Mouse (Mus musculus) heart, postnatal 0 days (tissue): ENCODE results near the gene Rbm8a2. TPM values are rescaled to one million over a fixed set of nuclear protein-coding genes. Genes with fewer than 3 reads are reported as not detected.
"Not testable (repeated sequence)": the region's sequence is repeated elsewhere in the genome, so short reads cannot be mapped to it uniquely, and the experiment has no call there.

Source experiments
- ATAC-seq: fragments of 200-750 bp; cut with Nextera tagmentation; 2 replicates; pipeline ENCODE4 v1.8.0; 2017; ENCODE audit warnings: low read depth, moderate number of reproducible peaks, moderate library complexity; ENCODE audit not compliant: insufficient read depth
- DNase-seq: peaks from one replicate; pipeline ENCODE4 v3.0.0-alpha.2; 2016; ENCODE audit warnings: low spot score
- H3K27ac ChIP-seq: fragments of 300-500 bp; sonication (generic); 2 replicates; pipeline ENCODE4 v1.5.1; 2014; ENCODE audit warnings: low read depth, mild to moderate bottlenecking
- H3K27me3 ChIP-seq: fragments of 300-500 bp; sonication (generic); 2 replicates; pipeline ENCODE4 v1.6.1; 2014; ENCODE audit warnings: low read length, mixed read lengths; ENCODE audit not compliant: control insufficient read depth, insufficient read depth
- H3K36me3 ChIP-seq: fragments of 300-500 bp; sonication (generic); replicated peaks from 2 replicates; pipeline ENCODE4 v1.6.1; 2014; ENCODE audit warnings: low read length, mixed read lengths; ENCODE audit not compliant: control insufficient read depth, insufficient read depth
- H3K4me1 ChIP-seq: fragments of 300-500 bp; sonication (generic); 2 replicates; pipeline ENCODE4 v1.6.1; 2014; ENCODE audit warnings: antibody characterized with exemption; ENCODE audit not compliant: control insufficient read depth, insufficient read depth
- H3K4me2 ChIP-seq: fragments of 300-500 bp; sonication (generic); 2 replicates; pipeline ENCODE4 v1.6.1; 2014; ENCODE audit warnings: low read depth, mild to moderate bottlenecking, low read length, moderate library complexity
- H3K4me3 ChIP-seq: fragments of 300-500 bp; sonication (generic); 2 replicates; pipeline ENCODE4 v1.5.1; 2014; ENCODE audit warnings: low read depth, low read length
- H3K9ac ChIP-seq: fragments of 300-500 bp; sonication (generic); replicated peaks from 2 replicates; pipeline ENCODE4 v1.6.1; 2014; ENCODE audit warnings: low read depth, low read length, mixed read lengths
- H3K9me3 ChIP-seq: fragments of 300-500 bp; sonication (generic); replicated peaks from 2 replicates; pipeline ENCODE4 v1.6.1; 2016; ENCODE audit warnings: low read length; ENCODE audit not compliant: control insufficient read depth
- CTCF ChIP-seq: IDR thresholded peaks from 2 replicates; pipeline ENCODE4 v1.5.1; 2016; ENCODE audit warnings: antibody characterized with exemption, control low read depth, low read depth
- EP300 ChIP-seq: IDR thresholded peaks from 2 replicates; pipeline ENCODE4 v1.6.1; 2016; ENCODE audit warnings: antibody characterized with exemption, low read depth
- WGBS: fragments of 180-500 bp; shearing (Covaris S2); extraction: QIAGEN DNeasy Blood & Tissue Kit; methylation state at CpG from one replicate; pipeline ENCODE4 v1.1.7; 2014; 5-methylcytosine and 5-hydroxymethylcytosine counted together
- polyA plus RNA-seq: library from polyadenylated mRNA; unstranded; fragments of >200 nt; fragmentation: Nextera tagmentation; extraction: Ambion mirVana; gene quantifications from 2 replicates; pipeline ENCODE4 v1.2.1, GENCODE M21; 2015
- total RNA-seq: library from RNA; depleted of rRNA; stranded (reverse); fragments of >200 nt; gene quantifications from 2 replicates; pipeline ENCODE4 v1.2.3, GENCODE M21; 2014; ENCODE audit warnings: low replicate concordance; rRNA removed

Gene Rbm8a2
- not detected in 2 replicates for total RNA-seq
- 0.25 TPM in 1 of 2 replicates, not detected in the other for polyA plus RNA-seq

DNA sequence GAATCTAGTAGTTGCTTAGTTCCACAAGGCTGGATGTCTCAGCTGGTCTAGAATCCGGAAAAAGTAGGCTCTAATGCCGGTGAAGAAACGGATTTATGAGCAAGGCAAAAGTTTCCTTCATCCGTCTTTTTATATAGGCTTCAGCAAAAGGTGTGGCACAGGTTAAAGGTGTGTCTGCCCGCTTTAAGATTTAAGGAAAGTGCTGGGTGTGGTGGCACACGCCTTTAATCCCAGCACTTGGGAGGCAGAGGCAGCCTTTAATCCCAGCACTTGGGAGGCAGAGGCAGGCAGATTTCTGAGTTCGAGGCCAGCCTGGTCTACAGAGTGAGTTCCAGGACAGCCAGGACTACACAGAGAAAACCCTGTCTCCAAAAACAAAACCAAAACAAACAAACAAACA, at the start of gene Rbm8a2:
Gene Rbm8a2 (minus strand): TSS at position 101 of the 400 bp plus-strand sequence.
- WGBS = 89% methylated on average over 7 of the region's 7 CpGs
- not testable (repeated sequence) for H3K4me1 ChIP-seq, H3K27ac ChIP-seq, H3K4me3 ChIP-seq, H3K27me3 ChIP-seq, DNase-seq, H3K9ac ChIP-seq, ATAC-seq, H3K36me3 ChIP-seq, H3K9me3 ChIP-seq, H3K4me2 ChIP-seq

DNA sequence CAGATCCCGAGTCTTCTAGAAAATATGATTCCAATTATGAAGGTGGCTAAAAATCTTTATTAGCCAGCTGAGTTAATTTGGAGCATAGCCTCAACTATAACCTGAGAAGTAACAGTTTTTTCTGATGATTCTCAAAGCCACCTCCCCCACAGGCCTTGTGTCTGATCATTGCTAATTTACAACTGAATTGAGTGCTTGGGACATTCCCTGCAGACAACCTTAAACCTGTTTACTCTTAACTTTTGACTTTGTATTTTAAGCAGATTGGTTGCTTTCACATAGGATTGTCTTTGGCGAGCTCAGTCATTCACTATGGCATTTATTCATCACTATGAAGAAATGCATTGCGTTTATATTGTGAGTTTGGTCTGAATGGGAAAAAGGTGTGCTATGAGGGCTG, 49.5 kb upstream of the Rbm8a2 start:
- Histone ChIP-seq H3K27ac (no peak overlapping the region), H3K27me3 (no peaks in the 10 kb centered on the region), H3K9me3 (no peaks in the 10 kb centered on the region), H3K4me3 (no peak overlapping the region), H3K4me1 (no peaks in the 10 kb centered on the region), H3K4me2 (no peak overlapping the region), H3K36me3 (no peaks in the 10 kb centered on the region), H3K9ac (no peak overlapping the region)
- DNase-seq (no peak), ATAC-seq (no peak)
- TF ChIP-seq EP300 (no peak), CTCF (no peak)
- 71% methylated on average over 3 of the region's 3 CpGs for WGBS

GRCm38 (mm10) chr1:176024501-176024900, 45.6 kb upstream of the Rbm8a2 start:
- DNase-seq (no peak), ATAC-seq (no peak)
- Histone ChIP-seq H3K9ac (no peak overlapping the region), H3K9me3 (no peaks in the 10 kb centered on the region), H3K27me3 (no peaks in the 10 kb centered on the region), H3K4me2 (no peak overlapping the region), H3K4me3 (no peak overlapping the region), H3K4me1 (no peaks in the 10 kb centered on the region), H3K27ac (no peak overlapping the region), H3K36me3 (no peaks in the 10 kb centered on the region)
- TF ChIP-seq CTCF (no peak), EP300 (no peak)
- WGBS = 54% methylated on average over 1 of the region's 1 CpGs

DNA sequence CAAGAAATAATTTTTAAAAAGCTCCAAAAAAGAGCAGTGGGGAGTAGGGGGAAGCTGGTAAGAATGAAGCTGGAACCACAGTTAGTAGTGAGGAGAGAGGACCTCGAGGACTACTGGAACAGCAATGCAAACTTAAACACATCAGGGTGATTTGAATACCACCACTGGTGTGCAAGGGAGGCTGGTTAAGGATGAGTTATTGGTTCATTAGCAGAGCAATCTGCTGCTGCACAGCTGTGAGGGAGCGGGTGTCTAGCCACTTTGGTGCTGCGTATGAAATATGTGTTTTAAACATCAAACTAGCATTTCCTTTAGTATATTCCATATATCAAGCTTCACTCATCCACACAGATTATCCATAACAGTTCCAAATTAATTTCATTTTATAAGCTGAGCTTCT, 39.6 kb upstream of the Rbm8a2 start:
- no peaks in the 10 kb centered on the region for H3K27me3 ChIP-seq
- no peak overlapping the region for H3K9ac ChIP-seq
- no peaks in the 10 kb centered on the region for H3K36me3 ChIP-seq
- no peak for DNase-seq
- no peaks in the 10 kb centered on the region for H3K4me1 ChIP-seq
- TF ChIP-seq EP300 (no peak), CTCF (no peak)
- no peaks in the 10 kb centered on the region for H3K9me3 ChIP-seq
- H3K27ac ChIP-seq = no peak overlapping the region
- WGBS = 94% methylated on average over 3 of the region's 3 CpGs
- no peak for ATAC-seq
- H3K4me3 ChIP-seq = no peak overlapping the region
- no peak overlapping the region for H3K4me2 ChIP-seq

DNA sequence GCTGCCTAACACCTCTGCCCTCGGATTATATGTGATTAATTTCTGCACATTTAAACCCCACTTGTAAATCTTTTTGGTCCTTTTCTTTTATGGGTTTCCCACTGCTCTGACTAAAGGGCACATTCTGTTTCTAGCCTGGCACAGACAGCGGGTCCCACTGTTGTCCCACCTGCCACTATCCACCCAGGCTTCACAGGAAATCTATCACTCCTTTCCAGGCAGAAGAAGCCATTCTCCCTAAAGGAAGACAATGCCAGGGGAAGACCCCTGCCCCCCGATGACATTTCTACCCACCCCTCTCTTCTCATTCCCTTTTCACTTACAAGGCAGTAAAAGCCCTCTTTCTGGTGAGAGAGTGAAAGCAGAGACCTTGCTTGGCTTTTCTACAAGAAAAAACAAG, 37.2 kb upstream of the Rbm8a2 start:
- WGBS = 62% methylated on average over 3 of the region's 3 CpGs
- TF ChIP-seq EP300 = no peak
- TF ChIP-seq CTCF = no peak
- ATAC-seq = no peak
- Histone ChIP-seq H3K4me1 (no peaks in the 10 kb centered on the region), H3K27ac (no peak overlapping the region), H3K4me3 (no peak overlapping the region), H3K36me3 (no peaks in the 10 kb centered on the region), H3K27me3 (no peaks in the 10 kb centered on the region), H3K9ac (no peak overlapping the region), H3K9me3 (no peaks in the 10 kb centered on the region), H3K4me2 (no peak overlapping the region)
- no peak for DNase-seq

DNA sequence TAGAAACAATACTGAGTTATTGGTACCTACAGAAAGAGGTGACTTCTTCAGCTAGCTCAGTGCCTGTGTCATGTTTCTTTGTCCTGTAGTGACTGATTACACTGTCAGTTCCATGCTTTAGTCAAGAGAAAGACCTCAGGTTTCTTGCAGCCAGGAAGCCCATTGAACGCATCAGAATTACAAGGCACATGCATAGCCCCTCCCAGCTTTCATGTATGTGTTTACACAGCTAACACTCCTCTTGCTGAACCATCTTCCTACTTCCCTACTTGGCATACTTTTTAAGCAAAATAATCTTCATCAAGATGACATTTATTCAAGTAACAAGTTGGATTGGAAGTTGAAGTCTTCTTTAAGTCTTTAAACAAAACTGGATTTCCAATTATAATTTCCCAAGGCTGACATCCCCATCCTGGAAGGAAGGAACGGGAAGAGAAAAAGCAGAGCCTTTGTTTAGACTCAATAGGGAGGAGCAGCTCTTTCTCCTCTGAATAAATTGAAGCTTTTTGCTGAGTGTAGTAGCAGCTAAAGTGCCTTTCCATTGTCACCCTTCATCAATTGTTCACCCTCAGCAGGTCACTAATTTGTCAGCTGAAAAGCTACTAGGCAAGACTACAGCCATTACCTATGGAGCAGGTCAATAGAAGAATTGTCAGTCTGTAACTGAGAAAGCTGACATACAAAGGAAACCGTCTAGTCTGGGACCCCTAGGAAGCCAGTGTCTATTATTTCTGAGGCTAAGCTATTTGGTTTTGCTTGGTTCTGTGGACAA, 34.8 kb upstream of the Rbm8a2 start:
- no peak for ATAC-seq
- Histone ChIP-seq H3K9ac (no peak overlapping the region), H3K27ac (no peak overlapping the region), H3K36me3 (no peaks in the 10 kb centered on the region), H3K4me3 (no peak overlapping the region), H3K9me3 (no peaks in the 10 kb centered on the region), H3K4me2 (no peak overlapping the region), H3K4me1 (no peaks in the 10 kb centered on the region), H3K27me3 (no peaks in the 10 kb centered on the region)
- WGBS = 47% methylated on average over 3 of the region's 3 CpGs
- no peak for TF ChIP-seq EP300
- TF ChIP-seq CTCF = no peak
- no peak for DNase-seq
